Mouse (Mus musculus): ENCODE measurements around the gene Ccdc186. TPM values are rescaled to one million over a fixed set of nuclear protein-coding genes. Genes with fewer than 3 reads are reported as not detected.
A peak's percentile ranks its signal among the peaks of the same experiment; 100 is the strongest.

The Ccdc186 gene
- total and polyA plus RNA-seq, 3 experiments = 2.2 to 7.5 (median 3.4) TPM

- TF ChIP-seq IRF4 (IDR thresholded peaks at IDR 0.05; ENCODE audit: low read depth, low read length) (peak; percentile 82), MXI1 (IDR thresholded peaks at IDR 0.05; ENCODE audit: low read depth, low read length) (no peak), BHLHE40 (IDR thresholded peaks at IDR 0.05; ENCODE audit: low read depth, low read length) (peak; percentile 95), JUN (IDR thresholded peaks at IDR 0.05; ENCODE audit: insufficient read depth, low read depth, low read length) (peak; percentile 30; the same call in 1 of the 2 replicates)
These were observed 72.6 kb downstream of the Ccdc186 start (continued) for GRCm38 (mm10) chr19:56749343-56749742.

DNA sequence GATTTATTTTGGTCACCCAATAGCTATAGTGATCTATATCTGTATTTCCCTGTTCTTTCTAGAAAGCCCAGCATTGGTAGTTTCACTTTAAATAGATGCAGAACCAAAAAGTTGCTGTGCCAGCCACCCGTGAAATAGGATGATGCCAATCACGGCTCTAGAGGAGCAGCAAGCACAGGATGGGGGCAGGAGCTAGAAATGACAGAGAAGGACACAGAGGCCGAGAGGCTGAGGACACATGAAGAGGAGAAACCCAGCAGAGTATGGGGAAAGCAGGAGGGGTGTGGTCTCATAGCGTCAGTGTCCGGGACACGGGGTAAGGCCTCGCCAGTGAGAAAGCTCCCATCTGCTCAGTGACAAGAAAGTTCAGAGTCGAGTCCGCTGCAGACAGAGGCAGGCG is 74.1 kb downstream of the Ccdc186 start:
- peak overlapping the region in 1 of 3 experiments; percentile 9 for H3K4me3 ChIP-seq (replicated peaks in 1 of 3; ENCODE audit: low read depth in 2 of 3, low read length in 2 of 3, poor library complexity in 1 of 3)
- in situ Hi-C loops (cut with MboI; ENCODE audit: low pct_ligation_motif_present, low pct_unique_long_range_greater_than_20kb, low sequenced_read_pairs) (no loop called here), dilution Hi-C loops (cut with MboI; ENCODE audit: extremely low pct_ligation_motif_present, extremely low pct_unique_long_range_greater_than_20kb, low sequenced_read_pairs) (no loop called here)
- no peaks in the 10 kb centered on the region for H3K36me3 ChIP-seq (replicated peaks in 1 of 2; ENCODE audit: control insufficient read depth in 1 of 2, insufficient read depth in 1 of 2, low read length in 1 of 2)
- H3K4me1 ChIP-seq (ENCODE audit: control insufficient read depth in 1 of 2, insufficient read depth in 2 of 2) = peaks cover 12 to 37% of the 10 kb centered on the region in 2 experiments
- no peaks in the 10 kb centered on the region for H3K9me3 ChIP-seq (replicated peaks; ENCODE audit: low read length)
- H3K27ac ChIP-seq (ENCODE audit: insufficient read depth, low read depth) = no peak overlapping the region
- peak overlapping the region; percentile 78 for H3K4me2 ChIP-seq (ENCODE audit: insufficient read depth, low read depth, poor library complexity, severe bottlenecking)
- peak; percentile 53 for DNase-seq (ENCODE audit: extremely low read depth)
- H3K9ac ChIP-seq (ENCODE audit: insufficient read depth, low read depth) = no peak overlapping the region
- H3K27me3 ChIP-seq (replicated peaks) = peaks cover 7% of the 10 kb centered on the region
- TF ChIP-seq POLR2AphosphoS2 (IDR thresholded peaks at IDR 0.05; ENCODE audit: low read depth, low read length) (no peak), MEF2A (IDR thresholded peaks at IDR 0.05; ENCODE audit: borderline replicate concordance, low read depth, low read length) (peak; percentile 44; the same call in 1 of the 2 replicates), BHLHE40 (IDR thresholded peaks at IDR 0.05; ENCODE audit: low read depth, low read length) (peak; percentile 42; the same call in 1 of the 2 replicates), RCOR1 (conservative IDR thresholded peaks at IDR 0.05; ENCODE audit: low read depth, low read length) (no peak)
- no peaks in the 10 kb centered on the region for H3K79me2 ChIP-seq (replicated peaks; ENCODE audit: control insufficient read depth, extremely low read depth, insufficient read depth, poor library complexity, severe bottlenecking)

GRCm38 (mm10) chr19:56746618-56747017 is 75.4 kb downstream of the Ccdc186 start:
- H3K4me1 ChIP-seq (ENCODE audit: control insufficient read depth in 1 of 2, insufficient read depth in 2 of 2) = peaks cover 12 to 37% of the 10 kb centered on the region in 2 experiments
- no peaks in the 10 kb centered on the region for H3K79me2 ChIP-seq (replicated peaks; ENCODE audit: control insufficient read depth, extremely low read depth, insufficient read depth, poor library complexity, severe bottlenecking)
- H3K4me3 ChIP-seq (replicated peaks in 1 of 3; ENCODE audit: low read depth in 2 of 3, low read length in 2 of 3, poor library complexity in 1 of 3) = no peak overlapping the region
- no peaks in the 10 kb centered on the region for H3K36me3 ChIP-seq (replicated peaks in 1 of 2; ENCODE audit: control insufficient read depth in 1 of 2, insufficient read depth in 1 of 2, low read length in 1 of 2)
- H3K9me3 ChIP-seq (replicated peaks; ENCODE audit: low read length) = no peaks in the 10 kb centered on the region
- TF ChIP-seq SMC3 (IDR thresholded peaks at IDR 0.05; ENCODE audit: low read depth, low read length) = no peak
- TF ChIP-seq TBP (conservative IDR thresholded peaks at IDR 0.05; ENCODE audit: low read depth, low read length) = no peak
- no peak for TF ChIP-seq MAFK (IDR thresholded peaks at IDR 0.05; ENCODE audit: insufficient replicate concordance, low read length)
- H3K4me2 ChIP-seq (ENCODE audit: insufficient read depth, low read depth, poor library complexity, severe bottlenecking) = no peak overlapping the region
- in situ Hi-C loops (cut with MboI; ENCODE audit: low pct_ligation_motif_present, low pct_unique_long_range_greater_than_20kb, low sequenced_read_pairs) (no loop called here), dilution Hi-C loops (cut with MboI; ENCODE audit: extremely low pct_ligation_motif_present, extremely low pct_unique_long_range_greater_than_20kb, low sequenced_read_pairs) (no loop called here)
- H3K27me3 ChIP-seq (replicated peaks) = peaks cover 10% of the 10 kb centered on the region
- H3K27ac ChIP-seq (ENCODE audit: insufficient read depth, low read depth) = no peak overlapping the region
- DNase-seq (ENCODE audit: extremely low read depth) = no peak
- H3K9ac ChIP-seq (ENCODE audit: insufficient read depth, low read depth) = no peak overlapping the region

- H3K27me3 ChIP-seq (replicated peaks) = peaks cover 15% of the 10 kb centered on the region
- no peak overlapping the region for H3K4me3 ChIP-seq (replicated peaks in 1 of 3; ENCODE audit: low read depth in 2 of 3, low read length in 2 of 3, poor library complexity in 1 of 3)
- H3K9me3 ChIP-seq (replicated peaks; ENCODE audit: low read length) = no peaks in the 10 kb centered on the region
- TF ChIP-seq EP300 (IDR thresholded peaks at IDR 0.05; ENCODE audit: low read length) = no peak
- TF ChIP-seq MAZ (IDR thresholded peaks at IDR 0.05; ENCODE audit: low read depth, low read length) = no peak
- TF ChIP-seq NRF1 (IDR thresholded peaks at IDR 0.05; ENCODE audit: low read depth, low read length) = no peak
- TF ChIP-seq MAFK (IDR thresholded peaks at IDR 0.05; ENCODE audit: insufficient replicate concordance, low read length) = no peak
- TF ChIP-seq CHD1 (IDR thresholded peaks at IDR 0.05; ENCODE audit: low read depth, low read length) = no peak
- TF ChIP-seq MEF2A (IDR thresholded peaks at IDR 0.05; ENCODE audit: borderline replicate concordance, low read depth, low read length) = no peak
- no peak for TF ChIP-seq BHLHE40 (IDR thresholded peaks at IDR 0.05; ENCODE audit: low read depth, low read length)
- no peak for TF ChIP-seq GABPA (IDR thresholded peaks at IDR 0.05; ENCODE audit: insufficient replicate concordance, low read depth, low read length)
- no peak for TF ChIP-seq TBP (conservative IDR thresholded peaks at IDR 0.05; ENCODE audit: low read depth, low read length)
- no peak for TF ChIP-seq JUN (IDR thresholded peaks at IDR 0.05; ENCODE audit: insufficient read depth, low read depth, low read length)
- TF ChIP-seq UBTF (IDR thresholded peaks at IDR 0.05; ENCODE audit: low read depth, low read length) = no peak
- TF ChIP-seq RAD21 (IDR thresholded peaks at IDR 0.05; ENCODE audit: low read depth, low read length) = no peak
- no peak for TF ChIP-seq JUND (conservative IDR thresholded peaks at IDR 0.05; ENCODE audit: low read depth, low read length)
- TF ChIP-seq ZNF384 (IDR thresholded peaks at IDR 0.05; ENCODE audit: low read depth, low read length) = no peak
- TF ChIP-seq HCFC1 (IDR thresholded peaks at IDR 0.05; ENCODE audit: low read depth, low read length) = no peak
- TF ChIP-seq NELFE (IDR thresholded peaks at IDR 0.05; ENCODE audit: low read depth, low read length) = no peak
- no peak overlapping the region for H3K4me2 ChIP-seq (ENCODE audit: insufficient read depth, low read depth, poor library complexity, severe bottlenecking)
- H3K36me3 ChIP-seq (replicated peaks in 1 of 2; ENCODE audit: control insufficient read depth in 1 of 2, insufficient read depth in 1 of 2, low read length in 1 of 2) = no peaks in the 10 kb centered on the region
- peaks cover 12 to 37% of the 10 kb centered on the region in 2 experiments for H3K4me1 ChIP-seq (ENCODE audit: control insufficient read depth in 1 of 2, insufficient read depth in 2 of 2)
- in situ Hi-C loops (cut with MboI; ENCODE audit: low pct_ligation_motif_present, low pct_unique_long_range_greater_than_20kb, low sequenced_read_pairs) = no loop called here
- H3K79me2 ChIP-seq (replicated peaks; ENCODE audit: control insufficient read depth, extremely low read depth, insufficient read depth, poor library complexity, severe bottlenecking) = no peaks in the 10 kb centered on the region
- DNase-seq (ENCODE audit: extremely low read depth) = no peak
- dilution Hi-C loops (cut with MboI; ENCODE audit: extremely low pct_ligation_motif_present, extremely low pct_unique_long_range_greater_than_20kb, low sequenced_read_pairs) = no loop called here
- no peak overlapping the region for H3K9ac ChIP-seq (ENCODE audit: insufficient read depth, low read depth)
- no peak overlapping the region for H3K27ac ChIP-seq (ENCODE audit: insufficient read depth, low read depth)
These were observed 76.5 kb downstream of the Ccdc186 start for GRCm38 (mm10) chr19:56745528-56745927.

All from CH12.LX (cell line).